Mouse (Mus musculus) forebrain, embryonic 15.5 days (tissue): ENCODE data around the gene Cnnm3. TPM values are rescaled to one million over a fixed set of nuclear protein-coding genes. Genes with fewer than 3 reads are reported as not detected.

Source experiments
- ATAC-seq: fragments of 200-750 bp; cut with Nextera tagmentation; replicated peaks from 2 replicates; pipeline ENCODE4 v1.8.0; 2017; ENCODE audit warnings: mild to moderate bottlenecking, moderate TSS enrichment, moderate library complexity
- H3K27ac ChIP-seq: fragments of 300-500 bp; sonication (generic); replicated peaks from 2 replicates; pipeline ENCODE4 v1.5.1; 2015; ENCODE audit warnings: mild to moderate bottlenecking, inconsistent platforms
- H3K27me3 ChIP-seq: fragments of 300-500 bp; sonication (generic); 2 replicates; pipeline ENCODE4 v1.6.1; 2015; ENCODE audit warnings: inconsistent platforms
- H3K36me3 ChIP-seq: fragments of 300-500 bp; sonication (generic); 2 replicates; pipeline ENCODE4 v1.6.1; 2015; ENCODE audit warnings: mild to moderate bottlenecking, inconsistent platforms
- H3K4me1 ChIP-seq: fragments of 300-500 bp; sonication (generic); 2 replicates; pipeline ENCODE4 v1.6.1; 2015; ENCODE audit warnings: inconsistent platforms
- H3K4me2 ChIP-seq: fragments of 300-500 bp; sonication (generic); replicated peaks from 2 replicates; pipeline ENCODE4 v1.6.1; 2015; ENCODE audit warnings: mild to moderate bottlenecking, inconsistent platforms
- H3K4me3 ChIP-seq: fragments of 300-500 bp; sonication (generic); 2 replicates; pipeline ENCODE4 v1.5.1; 2015; ENCODE audit warnings: mild to moderate bottlenecking, inconsistent platforms
- H3K9ac ChIP-seq: fragments of 300-500 bp; sonication (generic); replicated peaks from 2 replicates; pipeline ENCODE4 v1.6.1; 2015; ENCODE audit warnings: mild to moderate bottlenecking, inconsistent platforms
- H3K9me3 ChIP-seq: fragments of 300-500 bp; sonication (generic); 2 replicates; pipeline ENCODE4 v1.6.1; 2016; ENCODE audit warnings: inconsistent platforms
- WGBS: fragments of 180-500 bp; shearing (Covaris S2); methylation state at CpG from one replicate; pipeline ENCODE4 v1.1.7; 2015; ENCODE audit warnings: mixed read lengths; 5-methylcytosine and 5-hydroxymethylcytosine counted together
- polyA plus RNA-seq: library from polyadenylated mRNA; unstranded; fragments of >200 nt; fragmentation: Nextera tagmentation; extraction: Ambion mirVana; gene quantifications from 2 replicates; pipeline ENCODE4 v1.2.1, GENCODE M21; 2015

The Cnnm3 gene
- polyA plus RNA-seq, 1 experiment from 2014 or later, result 5.9 TPM

- Histone ChIP-seq H3K27me3 (no peaks in the 10 kb centered on the region), H3K27ac (no peak overlapping the region), H3K4me2 (no peak overlapping the region), H3K4me3 (no peak overlapping the region), H3K36me3 (peaks cover 17% of the 10 kb centered on the region), H3K9me3 (no peaks in the 10 kb centered on the region), H3K4me1 (peaks cover 6% of the 10 kb centered on the region; the same call in 1 of the 2 replicates), H3K9ac (no peak overlapping the region)
- ATAC-seq, result no peak
- 88% methylated on average over 11 of the region's 11 CpGs for WGBS
Measured at GRCm38 (mm10) chr1:36540132-36540531, 28.5 kb downstream of the Cnnm3 start.

- Histone ChIP-seq H3K9ac (no peak overlapping the region), H3K36me3 (peaks cover 17% of the 10 kb centered on the region), H3K4me3 (no peak overlapping the region), H3K9me3 (no peaks in the 10 kb centered on the region), H3K27me3 (no peaks in the 10 kb centered on the region), H3K4me1 (peaks cover 10% of the 10 kb centered on the region; the same call in 1 of the 2 replicates), H3K4me2 (no peak overlapping the region), H3K27ac (no peak overlapping the region)
- 93% methylated on average over 12 of the region's 12 CpGs for WGBS
- no peak for ATAC-seq
Measured at GRCm38 (mm10) chr1:36540807-36541206, 29.1 kb downstream of the Cnnm3 start.

- H3K36me3 ChIP-seq, result peaks cover 17% of the 10 kb centered on the region
- peaks cover 19% of the 10 kb centered on the region for H3K4me1 ChIP-seq
- no peak overlapping the region for H3K4me2 ChIP-seq
- H3K9me3 ChIP-seq, result no peaks in the 10 kb centered on the region
- H3K9ac ChIP-seq, result no peak overlapping the region
- no peaks in the 10 kb centered on the region for H3K27me3 ChIP-seq
- no peak overlapping the region for H3K27ac ChIP-seq
- WGBS, result 89% methylated on average over 16 of the region's 16 CpGs
- no peak for ATAC-seq
- no peak overlapping the region for H3K4me3 ChIP-seq
Measured at GRCm38 (mm10) chr1:36541844-36542243, 30.2 kb downstream of the Cnnm3 start.

- ATAC-seq, result no peak
- H3K4me3 ChIP-seq, result no peak overlapping the region
- peaks cover 21% of the 10 kb centered on the region for H3K4me1 ChIP-seq
- no peak overlapping the region for H3K9ac ChIP-seq
- H3K4me2 ChIP-seq, result no peak overlapping the region
- 92% methylated on average over 9 of the region's 9 CpGs for WGBS
- H3K27me3 ChIP-seq, result no peaks in the 10 kb centered on the region
- H3K36me3 ChIP-seq, result peaks cover 17% of the 10 kb centered on the region
- H3K9me3 ChIP-seq, result no peaks in the 10 kb centered on the region
- no peak overlapping the region for H3K27ac ChIP-seq
Measured at GRCm38 (mm10) chr1:36542925-36543324, 31.3 kb downstream of the Cnnm3 start.

- no peak overlapping the region for H3K4me3 ChIP-seq
- 82% methylated on average over 2 of the region's 2 CpGs for WGBS
- peaks cover 28% of the 10 kb centered on the region for H3K36me3 ChIP-seq
- no peak overlapping the region for H3K27ac ChIP-seq
- ATAC-seq, result no peak
- H3K9me3 ChIP-seq, result no peaks in the 10 kb centered on the region
- no peak overlapping the region for H3K4me2 ChIP-seq
- H3K4me1 ChIP-seq, result peaks cover 40% of the 10 kb centered on the region
- H3K9ac ChIP-seq, result no peak overlapping the region
- H3K27me3 ChIP-seq, result no peaks in the 10 kb centered on the region
Measured at GRCm38 (mm10) chr1:36545382-36545781, 33.7 kb downstream of the Cnnm3 start.

GRCm38 (mm10) chr1:36545845-36546600, 34.4 kb downstream of the Cnnm3 start:
- whole genome bisulfite sequencing, result 66% methylated on average over 19 of the region's 19 CpGs
- no peak for ATAC-seq
- no peaks in the 10 kb centered on the region for H3K9me3 ChIP-seq
- H3K27ac ChIP-seq, result no peak overlapping the region
- H3K4me1 ChIP-seq, result peaks cover 43% of the 10 kb centered on the region
- peak overlapping the region; percentile 76; the same call in 1 of the 2 replicates for H3K9ac ChIP-seq
- peak overlapping the region; percentile 57 for H3K4me3 ChIP-seq
- H3K4me2 ChIP-seq, result peak overlapping the region; percentile 64
- no peaks in the 10 kb centered on the region for H3K27me3 ChIP-seq
- H3K36me3 ChIP-seq, result peaks cover 29% of the 10 kb centered on the region

GRCm38 (mm10) chr1:36546888-36547471, 35.3 kb downstream of the Cnnm3 start, which contains the start of gene Ankrd39:
TSS of gene Ankrd39 (minus strand) at chr1:36547445.
- Histone ChIP-seq H3K4me2 (peak within 1 kb of the TSS; percentile 64), H3K27me3 (no peaks in the 10 kb centered on the region), H3K4me3 (peak within 1 kb of the TSS; percentile 57), H3K27ac (peak within 1 kb of the TSS; percentile 80), H3K9ac (peak within 1 kb of the TSS; percentile 76), H3K9me3 (no peaks in the 10 kb centered on the region), H3K4me1 (peaks cover 43% of the 10 kb centered on the region), H3K36me3 (peaks cover 31% of the 10 kb centered on the region)
- ATAC-seq, result peak; percentile 97
- WGBS, result under 1% methylated on average over 43 of the region's 43 CpGs

GRCm38 (mm10) chr1:36547981-36548598, 36.4 kb downstream of the Cnnm3 start:
- Histone ChIP-seq H3K27me3 (no peaks in the 10 kb centered on the region), H3K27ac (peak overlapping the region; percentile 80), H3K9me3 (no peaks in the 10 kb centered on the region), H3K4me2 (no peak overlapping the region), H3K4me3 (no peak overlapping the region), H3K36me3 (peaks cover 42% of the 10 kb centered on the region), H3K4me1 (peaks cover 43% of the 10 kb centered on the region), H3K9ac (peak overlapping the region; percentile 76; the same call in 1 of the 2 replicates)
- ATAC-seq, result no peak
- WGBS, result 30% methylated on average over 9 of the region's 9 CpGs

GRCm38 (mm10) chr1:36548771-36549170, 37.1 kb downstream of the Cnnm3 start:
- WGBS, result 59% methylated on average over 8 of the region's 8 CpGs
- H3K27ac ChIP-seq, result no peak overlapping the region

GRCm38 (mm10) chr1:36549491-36549890, 37.8 kb downstream of the Cnnm3 start:
- Histone ChIP-seq H3K9me3 (no peaks in the 10 kb centered on the region), H3K27me3 (no peaks in the 10 kb centered on the region), H3K36me3 (peaks cover 55% of the 10 kb centered on the region), H3K4me2 (no peak overlapping the region), H3K27ac (no peak overlapping the region), H3K4me1 (peaks cover 52% of the 10 kb centered on the region), H3K4me3 (no peak overlapping the region), H3K9ac (no peak overlapping the region)
- no peak for ATAC-seq
- WGBS, result 82% methylated on average over 18 of the region's 18 CpGs

More at GRCm38 (mm10) chr1:36548771-36549170, 37.1 kb downstream of the Cnnm3 start:
- Histone ChIP-seq H3K27me3 (no peaks in the 10 kb centered on the region), H3K4me3 (no peak overlapping the region), H3K36me3 (peaks cover 49% of the 10 kb centered on the region), H3K4me2 (no peak overlapping the region), H3K4me1 (peaks cover 45% of the 10 kb centered on the region), H3K9me3 (no peaks in the 10 kb centered on the region), H3K9ac (no peak overlapping the region)
- no peak for ATAC-seq

GRCm38 (mm10) chr1:36550075-36550863, 38.6 kb downstream of the Cnnm3 start:
- H3K4me3 ChIP-seq, result no peak overlapping the region
- no peaks in the 10 kb centered on the region for H3K9me3 ChIP-seq
- 85% methylated on average over 20 of the region's 20 CpGs for WGBS
- H3K4me2 ChIP-seq, result no peak overlapping the region
- ATAC-seq, result no peak
- H3K27ac ChIP-seq, result no peak overlapping the region
- no peak overlapping the region for H3K9ac ChIP-seq
- H3K4me1 ChIP-seq, result peaks cover 60% of the 10 kb centered on the region
- H3K27me3 ChIP-seq, result no peaks in the 10 kb centered on the region
- H3K36me3 ChIP-seq, result peaks cover 63% of the 10 kb centered on the region
